Mouse (Mus musculus): ENCODE measurements around the gene Ttc16. TPM values are rescaled to one million over a fixed set of nuclear protein-coding genes. Genes with fewer than 3 reads are reported as not detected.

The Ttc16 gene
- total RNA-seq (2023): not detected

DNA sequence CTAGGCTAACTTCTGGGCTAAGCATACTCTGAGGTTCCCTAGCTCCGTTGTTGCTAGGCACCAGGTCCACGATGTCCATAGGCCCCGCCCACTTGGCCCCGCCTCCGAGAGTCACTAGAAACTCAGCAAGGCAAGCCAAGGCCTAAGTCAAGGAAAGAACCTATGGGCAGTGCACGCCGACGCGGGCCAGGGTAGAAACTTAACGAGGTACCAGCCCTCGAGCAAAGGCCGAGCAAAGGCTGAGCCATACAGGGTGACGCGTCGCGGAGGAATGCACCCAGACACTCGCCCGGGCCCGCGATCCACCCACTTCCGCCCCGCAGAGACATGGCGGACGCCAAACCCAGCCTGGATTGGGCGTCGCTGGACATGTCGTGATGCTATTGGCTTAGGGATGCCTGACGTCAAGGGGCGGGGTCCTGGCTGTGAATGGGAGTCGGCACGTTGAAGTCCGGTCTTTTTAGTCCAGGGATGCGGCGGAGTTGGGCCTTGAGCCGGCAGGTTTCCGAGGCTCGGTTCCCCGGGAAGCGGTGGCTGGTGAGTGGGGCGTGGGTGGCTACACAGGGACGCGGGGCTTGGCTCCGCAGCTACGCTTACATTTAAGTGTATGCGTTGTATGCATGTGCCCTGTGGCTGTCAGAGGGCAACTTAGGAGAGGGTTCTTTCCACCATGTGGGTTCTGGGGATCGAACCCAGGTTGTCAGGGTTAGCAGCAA, at the start of gene Ttc16, which contains the start of gene Ptrh1:
Gene Ttc16 (minus strand): TSS at position 275 of the 716 bp plus-strand sequence.
Gene Ptrh1 (plus strand): TSS at position 428 of the 716 bp plus-strand sequence.

DNA sequence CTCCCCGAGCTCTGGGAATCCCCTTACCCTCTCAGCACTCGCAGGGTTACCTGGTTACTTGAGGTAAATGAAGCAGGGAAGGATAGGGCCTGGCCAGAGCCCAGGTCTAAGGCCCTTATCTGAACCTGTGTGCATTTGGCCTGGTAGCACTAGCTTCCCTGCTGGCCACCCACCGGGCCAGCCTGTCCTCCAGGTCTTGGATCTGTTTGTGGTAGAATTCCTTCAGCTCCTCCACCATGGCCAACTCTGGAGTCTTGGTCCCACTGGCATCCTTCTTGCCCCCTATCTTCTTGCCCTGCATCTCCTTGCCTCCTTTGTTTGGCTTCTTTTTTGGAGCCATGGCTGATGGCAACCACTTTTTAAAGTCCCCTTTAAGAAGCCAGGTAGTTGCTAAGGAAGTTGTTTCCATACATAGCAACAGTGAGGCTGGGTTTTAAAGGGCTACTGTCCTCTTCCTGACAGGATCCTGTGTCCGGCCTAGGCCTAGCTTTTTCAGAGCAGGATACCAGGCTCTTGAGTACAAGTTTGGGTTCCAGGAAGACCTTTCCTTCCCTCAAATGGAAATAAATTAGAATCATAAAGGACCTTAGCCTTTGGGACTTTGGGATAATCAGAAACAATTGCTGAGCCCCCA, 8.7 kb upstream of the Ttc16 start, which contains the start of gene Cfap157:
Gene Cfap157 (minus strand): TSS at position 381 of the 634 bp plus-strand sequence.

DNA sequence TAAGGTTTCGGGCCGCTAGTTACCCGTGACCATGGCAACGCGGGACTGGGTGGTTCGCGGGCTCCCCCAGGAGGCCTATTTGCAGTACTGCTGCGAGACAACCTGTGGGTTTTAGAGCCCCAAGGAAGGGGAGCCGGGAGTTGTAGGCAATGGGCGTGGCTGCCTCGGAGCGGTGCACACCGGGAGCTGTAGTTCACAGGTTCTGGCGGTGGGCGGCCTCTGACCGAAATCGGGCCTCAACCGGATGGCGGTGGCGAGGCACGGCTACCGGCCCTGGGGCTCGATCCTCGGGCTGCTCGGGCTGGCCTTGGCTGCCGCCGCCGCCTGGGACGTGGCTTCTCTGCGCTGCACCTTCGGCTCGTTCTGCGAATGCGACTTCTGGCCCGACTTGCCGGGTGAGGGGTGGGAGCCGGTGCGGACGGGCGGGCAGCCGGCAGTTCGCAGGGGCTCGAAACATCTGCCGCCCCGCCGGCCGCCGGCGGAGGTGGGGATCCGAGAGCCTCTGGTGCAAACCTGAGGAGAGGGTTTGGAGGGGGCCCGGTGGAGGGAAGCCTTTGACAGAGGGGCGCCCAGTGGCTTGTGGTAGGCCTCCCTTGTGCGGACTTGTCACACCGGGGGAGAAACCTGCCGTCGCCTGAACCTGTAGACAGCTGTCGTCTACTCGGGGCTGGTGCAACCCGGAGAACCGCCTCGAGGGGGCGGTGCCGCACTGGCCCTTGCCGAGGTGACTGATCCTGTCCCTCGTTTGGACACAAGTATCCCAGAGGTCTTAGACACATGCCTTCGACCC, 18.2 kb downstream of the Ttc16 start, which contains the start of gene Tor2a:
Gene Tor2a (plus strand): TSS at position 179 of the 790 bp plus-strand sequence.

DNA sequence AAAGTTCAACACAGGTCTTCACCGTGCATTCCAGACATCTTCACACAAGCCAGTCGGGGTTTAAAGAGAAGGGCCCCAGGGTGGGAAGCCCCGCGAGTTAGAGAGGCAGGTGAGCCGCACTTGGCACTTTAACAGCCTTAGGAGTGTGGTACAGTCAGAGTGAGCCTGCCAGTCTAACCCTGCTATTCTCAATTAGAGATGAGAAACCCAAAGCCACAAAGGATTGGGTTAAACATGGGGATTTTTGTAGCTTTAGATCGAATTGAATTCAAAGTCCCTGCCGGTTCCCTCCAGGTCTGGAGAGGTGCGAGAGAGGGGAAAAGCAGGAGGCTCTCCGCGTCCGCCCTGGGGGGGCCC, 34.5 kb downstream of the Ttc16 start, which contains the start of gene 6330409D20Rik:
Gene 6330409D20Rik (minus strand): TSS at position 101 of the 357 bp plus-strand sequence.

DNA sequence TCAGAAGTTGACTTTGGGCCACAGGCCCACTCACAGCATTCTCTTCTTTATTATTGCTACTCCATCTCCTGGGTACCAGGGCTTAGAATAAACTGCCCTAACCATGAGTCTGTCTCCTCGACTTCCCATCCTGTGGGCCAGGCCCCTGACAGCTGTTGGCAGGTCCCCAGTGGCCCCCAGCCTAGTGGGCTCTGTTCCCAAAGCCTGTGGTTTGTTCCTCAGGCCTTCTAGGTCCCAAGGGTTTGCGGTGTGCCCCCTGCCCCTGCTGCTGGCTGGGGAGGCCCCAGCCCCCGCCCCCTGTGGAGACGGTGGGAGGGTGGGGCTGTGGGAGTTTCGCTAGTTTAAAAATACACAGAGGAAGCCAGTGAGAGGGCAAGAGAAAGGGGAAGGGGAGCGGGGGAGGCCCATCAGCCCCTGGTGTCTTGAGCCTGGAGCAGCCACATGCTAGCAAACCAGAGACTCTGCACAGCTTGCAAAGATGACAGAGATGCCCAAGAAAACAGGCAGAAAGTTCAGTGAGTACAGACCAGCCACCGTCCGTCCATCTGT, 54.7 kb downstream of the Ttc16 start, which contains the start of gene Sh2d3c:
Gene Sh2d3c (plus strand): TSS at position 375 of the 549 bp plus-strand sequence.

DNA sequence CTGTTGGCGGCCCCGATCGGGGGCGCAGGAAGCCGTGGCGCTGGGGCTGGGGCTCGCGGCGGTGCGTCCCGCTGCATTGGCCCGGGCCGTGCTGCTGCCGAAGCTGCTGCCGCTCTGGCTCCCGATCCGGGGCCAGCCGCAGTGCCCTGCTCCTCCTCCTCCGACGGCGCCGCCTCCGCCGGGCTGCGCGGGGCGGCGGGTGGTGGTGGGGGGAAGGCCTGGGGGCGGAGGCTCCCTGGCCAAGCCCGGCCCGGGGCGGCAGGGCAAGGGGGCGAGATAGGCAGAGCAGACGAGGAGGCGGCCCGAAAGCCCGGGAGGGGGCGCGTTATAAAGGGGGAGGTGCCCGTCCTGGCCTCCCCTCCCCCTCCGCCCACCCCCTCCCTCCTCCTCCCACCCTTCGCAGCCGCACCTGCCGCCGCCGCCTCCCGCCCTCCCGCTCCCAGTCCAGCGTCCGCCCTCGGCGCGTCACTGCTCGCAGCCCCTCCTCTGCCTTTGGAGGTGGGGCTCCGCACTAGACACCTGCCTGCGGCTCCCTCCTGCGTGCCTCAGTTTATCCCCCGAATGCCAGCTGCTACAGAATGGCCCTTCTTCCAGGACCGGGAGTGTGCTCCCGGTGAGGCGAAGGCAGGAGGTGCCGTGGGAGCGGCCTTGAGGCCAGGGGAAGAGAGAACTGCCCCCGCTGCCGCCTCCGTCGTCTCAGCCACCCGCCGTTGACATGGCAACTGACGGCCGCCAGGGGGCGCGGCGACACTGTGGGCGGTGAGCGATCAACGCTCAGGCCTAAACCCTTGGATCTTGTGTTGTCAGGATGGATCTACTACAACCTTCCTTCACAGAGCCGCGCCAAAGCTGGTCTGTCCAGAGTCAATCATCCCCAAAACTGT, 62.3 kb downstream of the Ttc16 start, which contains the start of gene Cdk9:
Gene Cdk9 (minus strand): TSS at position 143 of the 884 bp plus-strand sequence.

Other genes starting within 250 kb of the Ttc16 start
- gene Fam102a, start 240.3 kb downstream of the Ttc16 start, total RNA-seq (2023): 188 TPM
- gene Dpm2, start 204.8 kb downstream of the Ttc16 start, total RNA-seq (2023): 51.6 TPM
- 2.3 TPM for gene Pip5kl1, start 200.8 kb downstream of the Ttc16 start, total RNA-seq (2023)
- not detected for gene 9430097D07Rik, start 199.9 kb downstream of the Ttc16 start, total RNA-seq (2023)
- 15.6 TPM for gene St6galnac4, start 188.5 kb downstream of the Ttc16 start, total RNA-seq (2023)
- gene St6galnac6, start 175.9 kb downstream of the Ttc16 start, total RNA-seq (2023): 2.2 TPM
- gene Ak1, start 153.9 kb downstream of the Ttc16 start, total RNA-seq (2023): 0.77 TPM
- 5.6 TPM for gene Eng, start 129.0 kb downstream of the Ttc16 start, total RNA-seq (2023)
- 42.6 TPM for gene Fpgs, start 71.5 kb downstream of the Ttc16 start, total RNA-seq (2023)
- 109 TPM for gene Cdk9, start 62.6 kb downstream of the Ttc16 start, total RNA-seq (2023)
- gene Sh2d3c, start 54.6 kb downstream of the Ttc16 start, total RNA-seq (2023): 104 TPM
- not detected for gene 6330409D20Rik, start 34.6 kb downstream of the Ttc16 start, total RNA-seq (2023)
- gene Tor2a, start 18.4 kb downstream of the Ttc16 start, total RNA-seq (2023): 30.4 TPM
- gene Ptrh1, start 153 bp upstream of the Ttc16 start, total RNA-seq (2023): 8.0 TPM
- gene Cfap157, start 8.8 kb upstream of the Ttc16 start, total RNA-seq (2023): not detected
- gene Stxbp1, start 71.6 kb upstream of the Ttc16 start, total RNA-seq (2023): 1.8 TPM
- 0.65 TPM for gene Fam129b, start 100.5 kb upstream of the Ttc16 start, total RNA-seq (2023)
- gene Rpl12, start 185.9 kb upstream of the Ttc16 start, total RNA-seq (2023): 1,346 TPM
- gene Lrsam1, start 186.0 kb upstream of the Ttc16 start, total RNA-seq (2023): 9.1 TPM
- 4.1 TPM for gene Slc2a8, start 206.4 kb upstream of the Ttc16 start, total RNA-seq (2023)

All from CD4-positive naive resting alpha-beta T cell, adult 57 days (primary cell).